Mouse (Mus musculus) midbrain, embryonic 13.5 days (tissue): Measurements from ENCODE around the gene Aldh8a1. TPM values are rescaled to one million over a fixed set of nuclear protein-coding genes. Genes with fewer than 3 reads are reported as not detected.

ENCODE experiments used
- ATAC-seq: fragments of 200-750 bp; cut with Nextera tagmentation; 2 replicates; pipeline ENCODE4 v1.8.0; 2017; ENCODE audit warnings: mild to moderate bottlenecking, moderate TSS enrichment, moderate library complexity
- H3K27ac ChIP-seq: fragments of 300-500 bp; sonication (generic); 2 replicates; pipeline ENCODE4 v1.5.1; 2015; ENCODE audit warnings: inconsistent platforms, mild to moderate bottlenecking, moderate library complexity
- H3K27me3 ChIP-seq: fragments of 300-500 bp; sonication (generic); 2 replicates; pipeline ENCODE4 v1.6.1; 2015; ENCODE audit warnings: mild to moderate bottlenecking, inconsistent platforms
- H3K36me3 ChIP-seq: fragments of 300-500 bp; sonication (generic); 2 replicates; pipeline ENCODE4 v1.6.1; 2015; ENCODE audit warnings: mild to moderate bottlenecking, inconsistent platforms
- H3K4me1 ChIP-seq: fragments of 300-500 bp; sonication (generic); replicated peaks from 2 replicates; pipeline ENCODE4 v1.6.1; 2015; ENCODE audit warnings: inconsistent platforms
- H3K4me2 ChIP-seq: fragments of 300-500 bp; sonication (generic); replicated peaks from 2 replicates; pipeline ENCODE4 v1.6.1; 2015; ENCODE audit warnings: moderate library complexity, mild to moderate bottlenecking, inconsistent platforms
- H3K4me3 ChIP-seq: fragments of 300-500 bp; sonication (generic); replicated peaks from 2 replicates; pipeline ENCODE4 v1.5.1; 2015; ENCODE audit warnings: mild to moderate bottlenecking, inconsistent platforms
- H3K9ac ChIP-seq: fragments of 300-500 bp; sonication (generic); replicated peaks from 2 replicates; pipeline ENCODE4 v1.6.1; 2015; ENCODE audit warnings: mild to moderate bottlenecking, inconsistent platforms
- H3K9me3 ChIP-seq: fragments of 300-500 bp; sonication (generic); 2 replicates; pipeline ENCODE4 v1.6.1; 2016; ENCODE audit warnings: mild to moderate bottlenecking, inconsistent platforms
- WGBS: fragments of 180-500 bp; shearing (Covaris S2); methylation state at CpG from one replicate; pipeline ENCODE4 v1.1.7; 2015; 5-methylcytosine and 5-hydroxymethylcytosine counted together
- polyA plus RNA-seq: library from polyadenylated mRNA; unstranded; fragments of >200 nt; fragmentation: Nextera tagmentation; extraction: Ambion mirVana; gene quantifications from 2 replicates; pipeline ENCODE4 v1.2.1, GENCODE M21; 2015

Aldh8a1 gene
- polyA plus RNA-seq, 1 experiment from 2014 or later, result 0.17 TPM

- ATAC-seq, result 0 out of 2 replicates have a peak, but pooled peaks have one; percentile 37
- Histone ChIP-seq H3K36me3 (no peaks in the 10 kb centered on the region), H3K9ac (no peak overlapping the region), H3K27ac (no peak overlapping the region), H3K4me1 (peaks cover 4% of the 10 kb centered on the region), H3K9me3 (no peaks in the 10 kb centered on the region), H3K4me3 (no peak overlapping the region), H3K4me2 (no peak overlapping the region), H3K27me3 (no peaks in the 10 kb centered on the region)
- WGBS, result 63% methylated on average over 4 of the region's 4 CpGs
Measured at GRCm38 (mm10) chr10:21401259-21401658, 24.2 kb downstream of the Aldh8a1 start.

- H3K4me3 ChIP-seq, result no peak overlapping the region
- no peak overlapping the region for H3K4me2 ChIP-seq
- H3K4me1 ChIP-seq, result peaks cover 4% of the 10 kb centered on the region
- H3K36me3 ChIP-seq, result no peaks in the 10 kb centered on the region
- no peaks in the 10 kb centered on the region for H3K27me3 ChIP-seq
- 92% methylated on average over 4 of the region's 4 CpGs for WGBS
- H3K27ac ChIP-seq, result no peak overlapping the region
- ATAC-seq, result no peak
- no peaks in the 10 kb centered on the region for H3K9me3 ChIP-seq
- no peak overlapping the region for H3K9ac ChIP-seq
Measured at GRCm38 (mm10) chr10:21404822-21405221, 27.7 kb downstream of the Aldh8a1 start.

GRCm38 (mm10) chr10:21405707-21406534 is 28.8 kb downstream of the Aldh8a1 start:
- Histone ChIP-seq H3K4me2 (no peak overlapping the region), H3K27me3 (no peaks in the 10 kb centered on the region), H3K9me3 (no peaks in the 10 kb centered on the region), H3K4me3 (no peak overlapping the region), H3K27ac (no peak overlapping the region), H3K4me1 (peaks cover 4% of the 10 kb centered on the region), H3K36me3 (no peaks in the 10 kb centered on the region), H3K9ac (no peak overlapping the region)
- ATAC-seq, result no peak
- WGBS, result 80% methylated on average over 11 of the region's 11 CpGs

GRCm38 (mm10) chr10:21410711-21411110 is 33.6 kb downstream of the Aldh8a1 start:
- no peaks in the 10 kb centered on the region for H3K27me3 ChIP-seq
- no peak overlapping the region for H3K27ac ChIP-seq
- H3K4me2 ChIP-seq, result no peak overlapping the region
- H3K9ac ChIP-seq, result no peak overlapping the region
- no peaks in the 10 kb centered on the region for H3K4me1 ChIP-seq
- H3K36me3 ChIP-seq, result no peaks in the 10 kb centered on the region
- no peaks in the 10 kb centered on the region for H3K9me3 ChIP-seq
- 79% methylated on average over 5 of the region's 5 CpGs for WGBS
- no peak for ATAC-seq
- H3K4me3 ChIP-seq, result no peak overlapping the region

- H3K4me2 ChIP-seq, result no peak overlapping the region
- H3K9me3 ChIP-seq, result no peaks in the 10 kb centered on the region
- H3K4me3 ChIP-seq, result no peak overlapping the region
- no peak for ATAC-seq
- no peaks in the 10 kb centered on the region for H3K27me3 ChIP-seq
- 78% methylated on average over 6 of the region's 6 CpGs for WGBS
- H3K27ac ChIP-seq, result no peak overlapping the region
- no peak overlapping the region for H3K9ac ChIP-seq
- no peaks in the 10 kb centered on the region for H3K4me1 ChIP-seq
- H3K36me3 ChIP-seq, result no peaks in the 10 kb centered on the region
Measured at GRCm38 (mm10) chr10:21411621-21412205, 34.6 kb downstream of the Aldh8a1 start.

- ATAC-seq, result no peak
- Histone ChIP-seq H3K9me3 (no peaks in the 10 kb centered on the region), H3K36me3 (no peaks in the 10 kb centered on the region), H3K27me3 (no peaks in the 10 kb centered on the region), H3K27ac (no peak overlapping the region), H3K4me3 (no peak overlapping the region), H3K4me1 (no peaks in the 10 kb centered on the region), H3K9ac (no peak overlapping the region), H3K4me2 (no peak overlapping the region)
- 86% methylated on average over 4 of the region's 4 CpGs for WGBS
Measured at GRCm38 (mm10) chr10:21415031-21415430, 37.9 kb downstream of the Aldh8a1 start.

- 92% methylated on average over 5 of the region's 5 CpGs for WGBS
- no peaks in the 10 kb centered on the region for H3K27me3 ChIP-seq
- no peak overlapping the region for H3K27ac ChIP-seq
- no peaks in the 10 kb centered on the region for H3K9me3 ChIP-seq
- H3K36me3 ChIP-seq, result no peaks in the 10 kb centered on the region
- no peak overlapping the region for H3K4me2 ChIP-seq
- H3K4me1 ChIP-seq, result no peaks in the 10 kb centered on the region
- no peak overlapping the region for H3K9ac ChIP-seq
- no peak for ATAC-seq
- H3K4me3 ChIP-seq, result no peak overlapping the region
Measured at GRCm38 (mm10) chr10:21416184-21416583, 39.1 kb downstream of the Aldh8a1 start.

- Histone ChIP-seq H3K4me3 (no peak overlapping the region), H3K27ac (no peak overlapping the region), H3K4me1 (no peaks in the 10 kb centered on the region), H3K36me3 (no peaks in the 10 kb centered on the region), H3K4me2 (no peak overlapping the region), H3K9me3 (no peaks in the 10 kb centered on the region), H3K27me3 (no peaks in the 10 kb centered on the region), H3K9ac (no peak overlapping the region)
- WGBS, result 87% methylated on average over 14 of the region's 14 CpGs
- ATAC-seq, result no peak
Measured at GRCm38 (mm10) chr10:21419188-21419587, 42.1 kb downstream of the Aldh8a1 start.

GRCm38 (mm10) chr10:21420457-21421424 is 43.6 kb downstream of the Aldh8a1 start:
- H3K4me2 ChIP-seq, result no peak overlapping the region
- no peaks in the 10 kb centered on the region for H3K4me1 ChIP-seq
- H3K9ac ChIP-seq, result no peak overlapping the region
- WGBS, result 79% methylated on average over 24 of the region's 24 CpGs
- ATAC-seq, result no peak
- H3K9me3 ChIP-seq, result no peaks in the 10 kb centered on the region
- no peaks in the 10 kb centered on the region for H3K36me3 ChIP-seq
- no peak overlapping the region for H3K4me3 ChIP-seq
- no peak overlapping the region for H3K27ac ChIP-seq
- H3K27me3 ChIP-seq, result no peaks in the 10 kb centered on the region

GRCm38 (mm10) chr10:21426515-21426914 is 49.4 kb downstream of the Aldh8a1 start:
- H3K4me2 ChIP-seq, result no peak overlapping the region
- H3K27ac ChIP-seq, result no peak overlapping the region
- no peaks in the 10 kb centered on the region for H3K9me3 ChIP-seq
- H3K4me1 ChIP-seq, result no peaks in the 10 kb centered on the region
- H3K27me3 ChIP-seq, result no peaks in the 10 kb centered on the region
- H3K9ac ChIP-seq, result no peak overlapping the region
- 77% methylated on average over 3 of the region's 3 CpGs for WGBS
- no peaks in the 10 kb centered on the region for H3K36me3 ChIP-seq
- ATAC-seq, result no peak
- H3K4me3 ChIP-seq, result no peak overlapping the region

GRCm38 (mm10) chr10:21427996-21428395 is 50.9 kb downstream of the Aldh8a1 start:
- H3K27me3 ChIP-seq, result no peaks in the 10 kb centered on the region
- no peak overlapping the region for H3K27ac ChIP-seq
- no peak overlapping the region for H3K4me3 ChIP-seq
- 67% methylated on average over 6 of the region's 6 CpGs for WGBS
- H3K9ac ChIP-seq, result no peak overlapping the region
- no peaks in the 10 kb centered on the region for H3K9me3 ChIP-seq
- H3K4me1 ChIP-seq, result no peaks in the 10 kb centered on the region
- no peak for ATAC-seq
- H3K4me2 ChIP-seq, result no peak overlapping the region
- no peaks in the 10 kb centered on the region for H3K36me3 ChIP-seq

GRCm38 (mm10) chr10:21439268-21439667 is 62.2 kb downstream of the Aldh8a1 start:
- ATAC-seq, result no peak
- no peaks in the 10 kb centered on the region for H3K27me3 ChIP-seq
- H3K4me1 ChIP-seq, result peaks cover 9% of the 10 kb centered on the region
- H3K4me3 ChIP-seq, result no peak overlapping the region
- no peak overlapping the region for H3K9ac ChIP-seq
- WGBS, result 87% methylated on average over 1 of the region's 1 CpGs
- H3K9me3 ChIP-seq, result no peaks in the 10 kb centered on the region
- no peaks in the 10 kb centered on the region for H3K36me3 ChIP-seq
- no peak overlapping the region for H3K4me2 ChIP-seq
- no peak overlapping the region for H3K27ac ChIP-seq
